Mouse (Mus musculus) cerebral cortex, adult 2 months (tissue): Measurements from ENCODE around the gene Asprv1.

Experiments used
- WGBS: fragments of 180-500 bp; shearing (Covaris S2); methylation state at CpG from one replicate; pipeline ENCODE4 v1.1.7; 2018; 5-methylcytosine and 5-hydroxymethylcytosine counted together

Gene Asprv1

GRCm38 (mm10) chr6:86627946-86628345, at the start of gene Asprv1:
Gene Asprv1, plus strand, starts transcription at chr6:86628164.
- WGBS = 53% methylated on average over 10 of the region's 10 CpGs

- WGBS = 75% methylated on average over 2 of the region's 2 CpGs
Measured at GRCm38 (mm10) chr6:86578396-86578795, 49.6 kb upstream of the Asprv1 start.

GRCm38 (mm10) chr6:86579066-86579784, 48.7 kb upstream of the Asprv1 start:
- 59% methylated on average over 2 of the region's 2 CpGs for WGBS

GRCm38 (mm10) chr6:86579926-86580325, 48.0 kb upstream of the Asprv1 start:
- WGBS = 74% methylated on average over 3 of the region's 3 CpGs

GRCm38 (mm10) chr6:86583141-86583540, 44.8 kb upstream of the Asprv1 start:
- 84% methylated on average over 3 of the region's 3 CpGs for WGBS

GRCm38 (mm10) chr6:86583601-86584215, 44.3 kb upstream of the Asprv1 start:
- WGBS = 85% methylated on average over 8 of the region's 8 CpGs

- 5% methylated on average over 14 of the region's 14 CpGs for WGBS
Measured at GRCm38 (mm10) chr6:86584296-86585015, 43.5 kb upstream of the Asprv1 start.

GRCm38 (mm10) chr6:86585070-86585600, 42.8 kb upstream of the Asprv1 start:
- under 1% methylated on average over 16 of the region's 16 CpGs for WGBS

- WGBS = 58% methylated on average over 5 of the region's 5 CpGs
Measured at GRCm38 (mm10) chr6:86586070-86586469, 41.9 kb upstream of the Asprv1 start.

GRCm38 (mm10) chr6:86588429-86588828, 39.5 kb upstream of the Asprv1 start:
- WGBS = 79% methylated on average over 7 of the region's 7 CpGs

- 82% methylated on average over 10 of the region's 10 CpGs for whole genome bisulfite sequencing
Measured at GRCm38 (mm10) chr6:86593146-86593897, 34.6 kb upstream of the Asprv1 start.

GRCm38 (mm10) chr6:86594636-86595035, 33.3 kb upstream of the Asprv1 start:
- WGBS = 31% methylated on average over 9 of the region's 9 CpGs

GRCm38 (mm10) chr6:86595865-86596440, 32.0 kb upstream of the Asprv1 start:
- WGBS = 92% methylated on average over 17 of the region's 17 CpGs

- 83% methylated on average over 5 of the region's 5 CpGs for WGBS
Measured at GRCm38 (mm10) chr6:86598742-86599193, 29.2 kb upstream of the Asprv1 start.

GRCm38 (mm10) chr6:86599197-86599596, 28.8 kb upstream of the Asprv1 start:
- WGBS = 21% methylated on average over 4 of the region's 4 CpGs

- WGBS = 18% methylated on average over 6 of the region's 6 CpGs
Measured at GRCm38 (mm10) chr6:86599951-86600414, 28.0 kb upstream of the Asprv1 start.

- 66% methylated on average over 7 of the region's 7 CpGs for WGBS
Measured at GRCm38 (mm10) chr6:86605260-86605659, 22.7 kb upstream of the Asprv1 start.

- WGBS = 75% methylated on average over 4 of the region's 4 CpGs
Measured at GRCm38 (mm10) chr6:86606289-86606688, 21.7 kb upstream of the Asprv1 start.

- 86% methylated on average over 6 of the region's 6 CpGs for WGBS
Measured at GRCm38 (mm10) chr6:86607471-86607870, 20.5 kb upstream of the Asprv1 start.

GRCm38 (mm10) chr6:86609235-86609634, 18.7 kb upstream of the Asprv1 start:
- WGBS = 95% methylated on average over 6 of the region's 6 CpGs

- WGBS = 40% methylated on average over 5 of the region's 5 CpGs
Measured at GRCm38 (mm10) chr6:86610714-86611113, 17.2 kb upstream of the Asprv1 start.
